Comparison of ENCODE assay signal across 8 mouse cellular contexts in the genomic region with DNA sequence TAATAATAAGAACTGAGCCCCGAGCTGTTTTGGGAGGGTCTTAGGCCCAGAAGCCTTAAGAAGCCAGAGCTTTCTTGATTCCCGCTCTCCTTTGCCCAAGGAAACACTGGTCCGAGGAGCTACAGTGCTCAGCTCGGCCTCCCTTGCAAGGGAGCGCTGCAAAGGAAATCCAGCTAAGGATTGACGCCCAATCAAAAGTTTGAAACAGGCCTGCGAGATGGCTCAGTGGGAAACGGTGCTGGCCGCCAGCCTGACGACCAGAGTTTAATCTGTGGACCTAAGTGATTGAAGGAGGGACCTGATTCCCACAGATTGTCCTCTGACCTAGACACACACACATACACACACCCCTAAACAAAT. TPM values are rescaled to one million over a fixed set of nuclear protein-coding genes. Genes with fewer than 3 reads are reported as not detected.
DNase-seq lines count a peak whose midpoint lies in the region; ATAC-seq and TF ChIP-seq lines count a peak whose summit lies in the region.

No protein-coding gene starts in this region.

- peaks cover 39% of the 10 kb centered on the region for H3K4me1 ChIP-seq in erythroblast, embryonic 14.5 days (ENCODE audit: control insufficient read depth)
- H3K4me1 ChIP-seq in ES-Bruce4 (ENCODE audit: control insufficient read depth, insufficient read depth, low read length) = peaks cover 2% of the 10 kb centered on the region
- peaks cover 14% of the 10 kb centered on the region for H3K4me1 ChIP-seq in forebrain, postnatal 0 days (ENCODE audit: insufficient read depth)
- H3K4me1 ChIP-seq in limb, embryonic 10.5 days = peaks cover 39% of the 10 kb centered on the region
- peaks cover 31% of the 10 kb centered on the region for H3K4me1 ChIP-seq in olfactory bulb, adult 2 months (ENCODE audit: control insufficient read depth, insufficient read depth, low read length)

- WGBS in forebrain, postnatal 0 days = 15% methylated on average over 10 of the region's 10 CpGs
- WGBS in limb, embryonic 10.5 days = 3% methylated on average over 10 of the region's 10 CpGs
- WGBS in olfactory bulb, adult 2 months = 45% methylated on average over 10 of the region's 10 CpGs

- DNase-seq in forebrain, postnatal 0 days = no peak
- no peak for DNase-seq in limb, embryonic 10.5 days (ENCODE audit: low spot score)
- DNase-seq in urinary bladder, postnatal 10 days (ENCODE audit: low spot score) = no peak
- DNase-seq in ovary, postnatal 14 days (ENCODE audit: low spot score) = no peak

- peak overlapping the region; percentile 96 for H3K4me2 ChIP-seq in forebrain, postnatal 0 days (ENCODE audit: low read depth)

- H3K9me3 ChIP-seq in erythroblast, embryonic 14.5 days (ENCODE audit: control insufficient read depth, low read length) = peaks cover 9% of the 10 kb centered on the region
- no peaks in the 10 kb centered on the region for H3K9me3 ChIP-seq in ES-Bruce4 (replicated peaks; ENCODE audit: control insufficient read depth, insufficient read depth, low read length, poor library complexity, severe bottlenecking)
- H3K9me3 ChIP-seq in forebrain, postnatal 0 days (ENCODE audit: low read length) = no peaks in the 10 kb centered on the region
- no peaks in the 10 kb centered on the region for H3K9me3 ChIP-seq in limb, embryonic 10.5 days (replicated peaks)

- no peak for TF ChIP-seq POLR2A in ES-Bruce4 (IDR thresholded peaks at IDR 0.05; ENCODE audit: insufficient read depth, low read length)
- no peak for TF ChIP-seq POLR2A in olfactory bulb, adult 2 months (IDR thresholded peaks at IDR 0.05; ENCODE audit: insufficient read depth, low read depth, low read length)

- H3K36me3 ChIP-seq in erythroblast, embryonic 14.5 days (ENCODE audit: control insufficient read depth) = no peaks in the 10 kb centered on the region
- no peaks in the 10 kb centered on the region for H3K36me3 ChIP-seq in ES-Bruce4 (ENCODE audit: control insufficient read depth, insufficient read depth, low read length, poor library complexity, severe bottlenecking)
- H3K36me3 ChIP-seq in forebrain, postnatal 0 days (ENCODE audit: insufficient read depth) = no peaks in the 10 kb centered on the region
- peaks cover 20% of the 10 kb centered on the region for H3K36me3 ChIP-seq in limb, embryonic 10.5 days

- peak overlapping the region; percentile 78 for H3K9ac ChIP-seq in ES-Bruce4 (ENCODE audit: low read depth, poor library complexity, severe bottlenecking)
- no peak overlapping the region for H3K9ac ChIP-seq in forebrain, postnatal 0 days

- no peak overlapping the region for H3K27ac ChIP-seq in ES-Bruce4 (ENCODE audit: insufficient read depth, low read length)
- H3K27ac ChIP-seq in forebrain, postnatal 0 days (ENCODE audit: low read depth, low read length) = no peak overlapping the region
- H3K27ac ChIP-seq in limb, embryonic 10.5 days = peak overlapping the region; percentile 87
- no peak overlapping the region for H3K27ac ChIP-seq in olfactory bulb, adult 2 months (ENCODE audit: insufficient read depth, low read depth, low read length)

- no peak for TF ChIP-seq CTCF in ES-Bruce4 (IDR thresholded peaks at IDR 0.05; ENCODE audit: low read depth, low read length)
- no peak for TF ChIP-seq CTCF in forebrain, postnatal 0 days (IDR thresholded peaks at IDR 0.05; ENCODE audit: low read depth)
- no peak for TF ChIP-seq CTCF in olfactory bulb, adult 2 months (IDR thresholded peaks at IDR 0.05; ENCODE audit: insufficient read depth, low read depth, low read length)

- peak overlapping the region; percentile 83 for H3K4me3 ChIP-seq in erythroblast, embryonic 14.5 days (replicated peaks)
- peak overlapping the region; percentile 88 for H3K4me3 ChIP-seq in ES-Bruce4 (ENCODE audit: low read depth, low read length)
- peak overlapping the region; percentile 58 for H3K4me3 ChIP-seq in forebrain, postnatal 0 days (ENCODE audit: low read depth, low read length)
- peak overlapping the region; percentile 77 for H3K4me3 ChIP-seq in limb, embryonic 10.5 days
- H3K4me3 ChIP-seq in olfactory bulb, adult 2 months (ENCODE audit: insufficient read depth, low read depth, low read length) = peak overlapping the region; percentile 43

- TF ChIP-seq EP300 in ES-Bruce4 (IDR thresholded peaks at IDR 0.05; ENCODE audit: insufficient read depth, low read depth, low read length) = no peak

- peaks cover 59% of the 10 kb centered on the region for H3K27me3 ChIP-seq in erythroblast, embryonic 14.5 days (ENCODE audit: control insufficient read depth)
- peaks cover 3% of the 10 kb centered on the region; the same call in 1 of the 2 replicates for H3K27me3 ChIP-seq in ES-Bruce4 (ENCODE audit: control insufficient read depth, insufficient read depth, low read length, poor library complexity, severe bottlenecking)
- H3K27me3 ChIP-seq in forebrain, postnatal 0 days (ENCODE audit: insufficient read depth, low read length) = no peaks in the 10 kb centered on the region
- peaks cover 50% of the 10 kb centered on the region for H3K27me3 ChIP-seq in limb, embryonic 10.5 days (ENCODE audit: low read depth, poor library complexity, severe bottlenecking)

- no peak for ATAC-seq in erythroblast, adult 5-6 weeks (replicated peaks; ENCODE audit: low FRiP score, poor library complexity, severe bottlenecking)
- ATAC-seq in forebrain, postnatal 0 days = no peak

RNA-seq across cellular contexts. Expression of a gene that starts 1.1 kb away (rescaled TPM):
- polyA plus RNA-seq in erythroblast, embryonic 14.5 days (2012) = 0.01 TPM in 2 replicates
- total RNA-seq in erythroblast, adult 5-6 weeks (2015; ENCODE audit: low replicate concordance) = 2.9 TPM in 1 of 2 replicates, not detected in the other
- 0.14 and 2.5 TPM in 2 replicates for total RNA-seq in erythroblast, adult 5-6 weeks (2017; ENCODE audit: low replicate concordance)
- polyA plus RNA-seq in ES-Bruce4 (2011; ENCODE audit: insufficient read depth, insufficient read length, low read depth, missing spikeins) = not detected in 2 replicates
- 1.6 and 1.9 TPM in 2 replicates for total RNA-seq in forebrain, postnatal 0 days (2014; rRNA removed)
- polyA plus RNA-seq in forebrain, postnatal 0 days (2015; fragmentation: Nextera tagmentation; extraction: Ambion mirVana) = 1.1 and 1.5 TPM in 2 replicates
- 1.4 and 2.0 TPM in 2 replicates for polyA plus RNA-seq in limb, embryonic 10.5 days (2016; fragmentation: Nextera tagmentation; extraction: Ambion mirVana)
- polyA plus RNA-seq in olfactory bulb, adult 2 months (2012; ENCODE audit: insufficient read depth, insufficient read length, low replicate concordance, missing spikeins) = not detected in 2 replicates

RNA-seq across cellular contexts. Expression of a gene that starts 2.0 kb away (rescaled TPM):
- 1.3 and 2.4 TPM in 2 replicates for polyA plus RNA-seq in erythroblast, embryonic 14.5 days (2012)
- not detected in 2 replicates for total RNA-seq in erythroblast, adult 5-6 weeks (2015; ENCODE audit: low replicate concordance)
- not detected in 2 replicates for total RNA-seq in erythroblast, adult 5-6 weeks (2017; ENCODE audit: low replicate concordance)
- 8.2 and 11.3 TPM in 2 replicates for polyA plus RNA-seq in ES-Bruce4 (2011; ENCODE audit: insufficient read depth, insufficient read length, low read depth, missing spikeins)
- total RNA-seq in forebrain, postnatal 0 days (2014; rRNA removed) = 7.7 and 12.4 TPM in 2 replicates
- polyA plus RNA-seq in forebrain, postnatal 0 days (2015; fragmentation: Nextera tagmentation; extraction: Ambion mirVana) = 12.3 and 12.4 TPM in 2 replicates
- polyA plus RNA-seq in limb, embryonic 10.5 days (2016; fragmentation: Nextera tagmentation; extraction: Ambion mirVana) = 33.4 and 38.7 TPM in 2 replicates
- polyA plus RNA-seq in olfactory bulb, adult 2 months (2012; ENCODE audit: insufficient read depth, insufficient read length, low replicate concordance, missing spikeins) = not detected in 2 replicates

RNA-seq across cellular contexts. Expression of a gene that starts 5.2 kb away (rescaled TPM):
- not detected in 2 replicates for polyA plus RNA-seq in erythroblast, embryonic 14.5 days (2012)
- not detected in 2 replicates for total RNA-seq in erythroblast, adult 5-6 weeks (2015; ENCODE audit: low replicate concordance)
- 0.09 TPM in 1 of 2 replicates, not detected in the other for total RNA-seq in erythroblast, adult 5-6 weeks (2017; ENCODE audit: low replicate concordance)
- not detected in 2 replicates for polyA plus RNA-seq in ES-Bruce4 (2011; ENCODE audit: insufficient read depth, insufficient read length, low read depth, missing spikeins)
- not detected in 2 replicates for total RNA-seq in forebrain, postnatal 0 days (2014; rRNA removed)
- polyA plus RNA-seq in forebrain, postnatal 0 days (2015; fragmentation: Nextera tagmentation; extraction: Ambion mirVana) = not detected in 2 replicates
- 0.14 TPM in 1 of 2 replicates, not detected in the other for polyA plus RNA-seq in limb, embryonic 10.5 days (2016; fragmentation: Nextera tagmentation; extraction: Ambion mirVana)
- polyA plus RNA-seq in olfactory bulb, adult 2 months (2012; ENCODE audit: insufficient read depth, insufficient read length, low replicate concordance, missing spikeins) = not detected in 2 replicates

RNA-seq across cellular contexts. Expression of a gene that starts 20.4 kb away (rescaled TPM):
- polyA plus RNA-seq in erythroblast, embryonic 14.5 days (2012) = 4.5 and 4.9 TPM in 2 replicates
- 9.2 and 11.5 TPM in 2 replicates for total RNA-seq in erythroblast, adult 5-6 weeks (2015; ENCODE audit: low replicate concordance)
- total RNA-seq in erythroblast, adult 5-6 weeks (2017; ENCODE audit: low replicate concordance) = 4.4 and 5.6 TPM in 2 replicates
- polyA plus RNA-seq in ES-Bruce4 (2011; ENCODE audit: insufficient read depth, insufficient read length, low read depth, missing spikeins) = 56.5 and 63.6 TPM in 2 replicates
- 91.2 and 126 TPM in 2 replicates for total RNA-seq in forebrain, postnatal 0 days (2014; rRNA removed)
- polyA plus RNA-seq in forebrain, postnatal 0 days (2015; fragmentation: Nextera tagmentation; extraction: Ambion mirVana) = 20.1 and 22.1 TPM in 2 replicates
- polyA plus RNA-seq in limb, embryonic 10.5 days (2016; fragmentation: Nextera tagmentation; extraction: Ambion mirVana) = 13.6 and 14.8 TPM in 2 replicates
- not detected in 2 replicates for polyA plus RNA-seq in olfactory bulb, adult 2 months (2012; ENCODE audit: insufficient read depth, insufficient read length, low replicate concordance, missing spikeins)

RNA-seq across cellular contexts. Expression of a gene that starts 24.3 kb away (rescaled TPM):
- 0.09 and 0.19 TPM in 2 replicates for polyA plus RNA-seq in erythroblast, embryonic 14.5 days (2012)
- 0.77 TPM in 1 of 2 replicates, not detected in the other for total RNA-seq in erythroblast, adult 5-6 weeks (2015; ENCODE audit: low replicate concordance)
- 4.1 TPM in 1 of 2 replicates, not detected in the other for total RNA-seq in erythroblast, adult 5-6 weeks (2017; ENCODE audit: low replicate concordance)
- polyA plus RNA-seq in ES-Bruce4 (2011; ENCODE audit: insufficient read depth, insufficient read length, low read depth, missing spikeins) = 3.6 and 4.0 TPM in 2 replicates
- total RNA-seq in forebrain, postnatal 0 days (2014; rRNA removed) = 81.7 and 81.9 TPM in 2 replicates
- polyA plus RNA-seq in forebrain, postnatal 0 days (2015; fragmentation: Nextera tagmentation; extraction: Ambion mirVana) = 55.4 and 56.8 TPM in 2 replicates
- 12.5 and 13.4 TPM in 2 replicates for polyA plus RNA-seq in limb, embryonic 10.5 days (2016; fragmentation: Nextera tagmentation; extraction: Ambion mirVana)
- not detected in 2 replicates for polyA plus RNA-seq in olfactory bulb, adult 2 months (2012; ENCODE audit: insufficient read depth, insufficient read length, low replicate concordance, missing spikeins)
